Mouse (Mus musculus) lung, postnatal 10 days (tissue): ENCODE results near the gene Pex14.

Experiments used
- DNase-seq: peaks from one replicate; pipeline ENCODE4 v3.0.0; 2021

The Pex14 gene

GRCm38 (mm10) chr4:148946071-148946470 is 153.6 kb downstream of the Pex14 start:
- peak; percentile 52 for DNase-seq

GRCm38 (mm10) chr4:148945476-148945881 is 154.2 kb downstream of the Pex14 start:
- DNase-seq = peak; percentile 69

- no peak for DNase-seq
Measured at GRCm38 (mm10) chr4:148943099-148943498, 156.6 kb downstream of the Pex14 start.

GRCm38 (mm10) chr4:148941321-148941720 is 158.4 kb downstream of the Pex14 start:
- no peak for DNase-seq

- peak; percentile 90 for DNase-seq
Measured at GRCm38 (mm10) chr4:148940674-148941211, 158.9 kb downstream of the Pex14 start.

GRCm38 (mm10) chr4:148938546-148938945 is 161.1 kb downstream of the Pex14 start:
- no peak for DNase-seq

- DNase-seq = no peak
Measured at GRCm38 (mm10) chr4:148936727-148937126, 162.9 kb downstream of the Pex14 start.

- DNase-seq = no peak
Measured at GRCm38 (mm10) chr4:148936111-148936510, 163.6 kb downstream of the Pex14 start.

GRCm38 (mm10) chr4:148935211-148935610 is 164.5 kb downstream of the Pex14 start:
- peak; percentile 79 for DNase-seq

GRCm38 (mm10) chr4:148933109-148933508 is 166.6 kb downstream of the Pex14 start:
- no peak for DNase-seq

GRCm38 (mm10) chr4:148930721-148931229 is 168.9 kb downstream of the Pex14 start:
- no peak for DNase-seq

- DNase-seq = no peak
Measured at GRCm38 (mm10) chr4:148928876-148929275, 170.8 kb downstream of the Pex14 start.

GRCm38 (mm10) chr4:148928316-148928715 is 171.4 kb downstream of the Pex14 start:
- DNase-seq = no peak

- peak; percentile 86 for DNase-seq
Measured at GRCm38 (mm10) chr4:148926459-148926858, 173.2 kb downstream of the Pex14 start.

GRCm38 (mm10) chr4:148925589-148926359 is 173.9 kb downstream of the Pex14 start:
- DNase-seq = peak; percentile 85

GRCm38 (mm10) chr4:148923976-148924375 is 175.7 kb downstream of the Pex14 start:
- DNase-seq = no peak

- peak; percentile 54 for DNase-seq
Measured at GRCm38 (mm10) chr4:148923414-148923813, 176.3 kb downstream of the Pex14 start.

- no peak for DNase-seq
Measured at GRCm38 (mm10) chr4:148922221-148922700, 177.4 kb downstream of the Pex14 start.

GRCm38 (mm10) chr4:148920610-148921009 is 179.1 kb downstream of the Pex14 start:
- no peak for DNase-seq

GRCm38 (mm10) chr4:148918707-148919447 is 180.8 kb downstream of the Pex14 start:
- DNase-seq = no peak

- DNase-seq = no peak
Measured at GRCm38 (mm10) chr4:148915849-148916248, 183.8 kb downstream of the Pex14 start.

GRCm38 (mm10) chr4:148914863-148915622 is 184.6 kb downstream of the Pex14 start:
- peak; percentile 90 for DNase-seq
